Mouse (Mus musculus): Measurements from ENCODE around the gene Nrxn1. TPM values are rescaled to one million over a fixed set of nuclear protein-coding genes. Genes with fewer than 3 reads are reported as not detected.

Nrxn1 gene
- polyA plus RNA-seq, 1 experiment = 0.56 TPM

DNA sequence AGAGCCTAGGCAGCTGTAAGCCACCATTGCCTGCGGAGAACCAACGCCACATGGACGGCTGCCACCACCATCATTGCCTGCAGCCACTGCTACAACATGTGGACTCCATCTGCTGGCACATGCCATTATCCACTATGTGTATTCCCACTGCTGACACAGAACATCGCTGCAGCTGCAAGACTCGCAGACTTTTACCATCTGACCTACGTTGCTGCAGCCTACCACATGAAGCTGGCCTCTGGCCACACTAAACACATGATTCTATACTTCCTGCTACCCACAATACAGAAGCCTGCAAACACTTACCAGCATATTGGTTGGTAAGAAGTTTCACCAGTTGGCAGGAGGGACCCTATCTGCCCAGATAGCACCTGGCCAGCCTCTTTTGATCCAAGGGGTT, 769.2 kb downstream of the Nrxn1 start:
- no peaks in the 10 kb centered on the region for H3K4me1 ChIP-seq (ENCODE audit: control insufficient read depth, insufficient read depth, low read length)
- H3K4me3 ChIP-seq (ENCODE audit: insufficient read depth, low read depth, low read length) = no peak overlapping the region
- H3K36me3 ChIP-seq (ENCODE audit: control insufficient read depth, insufficient read depth, low read length) = no peaks in the 10 kb centered on the region
- no peak overlapping the region for H3K27ac ChIP-seq (ENCODE audit: insufficient read depth, low read depth, low read length)
- H3K27me3 ChIP-seq (replicated peaks; ENCODE audit: control insufficient read depth, insufficient read depth, low read length) = no peaks in the 10 kb centered on the region
- no peak for DNase-seq
- WGBS = 84% methylated on average over 6 of the region's 6 CpGs
- TF ChIP-seq CTCF (conservative IDR thresholded peaks at IDR 0.05; ENCODE audit: insufficient read depth, insufficient read length, low read depth, low read length) (no peak), POLR2A (IDR thresholded peaks at IDR 0.05; ENCODE audit: low read depth, low read length) (no peak)

DNA sequence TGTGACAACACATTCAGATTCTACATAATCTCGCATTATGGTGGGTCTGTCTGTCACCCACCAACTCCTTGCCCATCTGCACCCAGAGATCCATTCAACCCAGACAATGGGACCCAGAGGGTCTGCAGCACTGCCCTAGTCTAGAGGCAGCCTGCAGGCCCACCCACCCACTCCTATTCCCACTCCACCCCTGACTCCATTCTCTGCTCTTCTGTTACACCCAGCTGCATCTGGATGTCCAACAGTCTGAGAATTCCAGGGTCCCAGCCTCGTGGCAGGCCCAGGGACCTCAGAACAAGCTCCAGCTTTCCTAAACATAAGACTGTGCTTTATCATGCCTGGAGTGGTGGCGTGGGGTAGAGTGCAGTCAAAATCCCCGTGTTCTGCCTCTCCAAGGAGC, 820.6 kb downstream of the Nrxn1 start:
- WGBS = 66% methylated on average over 4 of the region's 4 CpGs
- Histone ChIP-seq H3K27me3 (replicated peaks; ENCODE audit: control insufficient read depth, insufficient read depth, low read length) (no peaks in the 10 kb centered on the region), H3K27ac (ENCODE audit: insufficient read depth, low read depth, low read length) (no peak overlapping the region), H3K4me3 (ENCODE audit: insufficient read depth, low read depth, low read length) (no peak overlapping the region), H3K4me1 (ENCODE audit: control insufficient read depth, insufficient read depth, low read length) (no peaks in the 10 kb centered on the region), H3K36me3 (ENCODE audit: control insufficient read depth, insufficient read depth, low read length) (no peaks in the 10 kb centered on the region)
- no peak for DNase-seq
- TF ChIP-seq POLR2A (IDR thresholded peaks at IDR 0.05; ENCODE audit: low read depth, low read length) (no peak), CTCF (conservative IDR thresholded peaks at IDR 0.05; ENCODE audit: insufficient read depth, insufficient read length, low read depth, low read length) (no peak)

DNA sequence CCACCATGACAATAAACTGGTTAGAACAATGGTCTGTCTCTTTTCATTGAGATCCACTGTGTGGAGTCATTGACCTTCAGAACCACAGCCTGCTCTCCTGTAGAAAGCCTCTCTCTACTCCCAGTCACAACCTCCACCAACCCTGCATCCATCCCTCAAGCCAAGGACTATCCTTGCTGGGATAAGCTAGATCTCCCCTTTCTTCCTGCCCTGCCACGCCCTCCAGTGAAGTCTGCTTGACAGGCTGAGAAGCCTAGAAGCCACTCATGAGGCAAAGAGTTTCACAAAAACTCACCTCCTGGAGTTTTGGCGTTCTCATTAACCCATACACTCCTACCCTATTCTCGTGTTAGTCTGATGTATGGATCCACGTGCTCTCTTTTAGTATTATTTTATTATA, 821.7 kb downstream of the Nrxn1 start:
- TF ChIP-seq POLR2A (IDR thresholded peaks at IDR 0.05; ENCODE audit: low read depth, low read length) (no peak), CTCF (conservative IDR thresholded peaks at IDR 0.05; ENCODE audit: insufficient read depth, insufficient read length, low read depth, low read length) (no peak)
- 24% methylated on average over 4 of the region's 4 CpGs for WGBS

GRCm38 (mm10) chr17:90269143-90269542, 823.7 kb downstream of the Nrxn1 start:
- WGBS = 68% methylated on average over 2 of the region's 2 CpGs
- DNase-seq = no peak
- no peak overlapping the region for H3K4me3 ChIP-seq (ENCODE audit: insufficient read depth, low read depth, low read length)
- H3K27me3 ChIP-seq (replicated peaks; ENCODE audit: control insufficient read depth, insufficient read depth, low read length) = no peaks in the 10 kb centered on the region
- H3K36me3 ChIP-seq (ENCODE audit: control insufficient read depth, insufficient read depth, low read length) = no peaks in the 10 kb centered on the region
- TF ChIP-seq CTCF (conservative IDR thresholded peaks at IDR 0.05; ENCODE audit: insufficient read depth, insufficient read length, low read depth, low read length) (no peak), POLR2A (IDR thresholded peaks at IDR 0.05; ENCODE audit: low read depth, low read length) (no peak)
- H3K4me1 ChIP-seq (ENCODE audit: control insufficient read depth, insufficient read depth, low read length) = no peaks in the 10 kb centered on the region
- no peak overlapping the region for H3K27ac ChIP-seq (ENCODE audit: insufficient read depth, low read depth, low read length)

More for the DNA sequence above, 821.7 kb downstream of the Nrxn1 start:
- Histone ChIP-seq H3K36me3 (ENCODE audit: control insufficient read depth, insufficient read depth, low read length) (no peaks in the 10 kb centered on the region), H3K27me3 (replicated peaks; ENCODE audit: control insufficient read depth, insufficient read depth, low read length) (no peaks in the 10 kb centered on the region), H3K27ac (ENCODE audit: insufficient read depth, low read depth, low read length) (no peak overlapping the region), H3K4me1 (ENCODE audit: control insufficient read depth, insufficient read depth, low read length) (no peaks in the 10 kb centered on the region), H3K4me3 (ENCODE audit: insufficient read depth, low read depth, low read length) (no peak overlapping the region)
- DNase-seq = no peak

- H3K36me3 ChIP-seq (ENCODE audit: control insufficient read depth, insufficient read depth, low read length) = no peaks in the 10 kb centered on the region
- TF ChIP-seq CTCF (conservative IDR thresholded peaks at IDR 0.05; ENCODE audit: insufficient read depth, insufficient read length, low read depth, low read length) (no peak), POLR2A (IDR thresholded peaks at IDR 0.05; ENCODE audit: low read depth, low read length) (no peak)
Observed at GRCm38 (mm10) chr17:90253451-90254131, 839.3 kb downstream of the Nrxn1 start.

DNA sequence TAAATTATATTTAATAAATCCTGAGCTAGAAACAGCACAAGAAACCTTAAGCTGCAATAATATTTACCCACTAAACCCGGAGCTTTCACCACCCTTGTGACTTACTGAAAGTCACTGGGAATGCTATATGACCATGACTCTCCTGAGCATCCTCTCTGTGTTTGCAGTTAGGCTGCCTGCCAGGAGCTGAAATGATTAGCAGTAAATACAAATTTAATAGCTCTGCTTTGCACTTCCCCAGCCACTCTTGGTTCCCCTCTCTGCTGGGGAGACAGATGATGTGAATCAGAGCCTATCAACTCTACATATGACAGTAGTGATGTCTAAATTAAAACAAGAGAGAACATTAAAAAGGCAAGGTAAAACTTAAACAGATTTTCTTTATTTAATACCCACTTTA, 840.7 kb downstream of the Nrxn1 start:
- no peak for DNase-seq
- Histone ChIP-seq H3K27me3 (replicated peaks; ENCODE audit: control insufficient read depth, insufficient read depth, low read length) (no peaks in the 10 kb centered on the region), H3K4me3 (ENCODE audit: insufficient read depth, low read depth, low read length) (no peak overlapping the region), H3K4me1 (ENCODE audit: control insufficient read depth, insufficient read depth, low read length) (no peaks in the 10 kb centered on the region), H3K36me3 (ENCODE audit: control insufficient read depth, insufficient read depth, low read length) (no peaks in the 10 kb centered on the region), H3K27ac (ENCODE audit: insufficient read depth, low read depth, low read length) (no peak overlapping the region)
- 65% methylated on average over 1 of the region's 1 CpGs for WGBS
- no peak for TF ChIP-seq CTCF (conservative IDR thresholded peaks at IDR 0.05; ENCODE audit: insufficient read depth, insufficient read length, low read depth, low read length)
- no peak for TF ChIP-seq POLR2A (IDR thresholded peaks at IDR 0.05; ENCODE audit: low read depth, low read length)

More at GRCm38 (mm10) chr17:90253451-90254131, 839.3 kb downstream of the Nrxn1 start:
- no peak overlapping the region for H3K27ac ChIP-seq (ENCODE audit: insufficient read depth, low read depth, low read length)
- DNase-seq = no peak
- no peak overlapping the region for H3K4me3 ChIP-seq (ENCODE audit: insufficient read depth, low read depth, low read length)
- H3K27me3 ChIP-seq (replicated peaks; ENCODE audit: control insufficient read depth, insufficient read depth, low read length) = no peaks in the 10 kb centered on the region
- no peaks in the 10 kb centered on the region for H3K4me1 ChIP-seq (ENCODE audit: control insufficient read depth, insufficient read depth, low read length)
- 38% methylated on average over 5 of the region's 5 CpGs for WGBS

DNA sequence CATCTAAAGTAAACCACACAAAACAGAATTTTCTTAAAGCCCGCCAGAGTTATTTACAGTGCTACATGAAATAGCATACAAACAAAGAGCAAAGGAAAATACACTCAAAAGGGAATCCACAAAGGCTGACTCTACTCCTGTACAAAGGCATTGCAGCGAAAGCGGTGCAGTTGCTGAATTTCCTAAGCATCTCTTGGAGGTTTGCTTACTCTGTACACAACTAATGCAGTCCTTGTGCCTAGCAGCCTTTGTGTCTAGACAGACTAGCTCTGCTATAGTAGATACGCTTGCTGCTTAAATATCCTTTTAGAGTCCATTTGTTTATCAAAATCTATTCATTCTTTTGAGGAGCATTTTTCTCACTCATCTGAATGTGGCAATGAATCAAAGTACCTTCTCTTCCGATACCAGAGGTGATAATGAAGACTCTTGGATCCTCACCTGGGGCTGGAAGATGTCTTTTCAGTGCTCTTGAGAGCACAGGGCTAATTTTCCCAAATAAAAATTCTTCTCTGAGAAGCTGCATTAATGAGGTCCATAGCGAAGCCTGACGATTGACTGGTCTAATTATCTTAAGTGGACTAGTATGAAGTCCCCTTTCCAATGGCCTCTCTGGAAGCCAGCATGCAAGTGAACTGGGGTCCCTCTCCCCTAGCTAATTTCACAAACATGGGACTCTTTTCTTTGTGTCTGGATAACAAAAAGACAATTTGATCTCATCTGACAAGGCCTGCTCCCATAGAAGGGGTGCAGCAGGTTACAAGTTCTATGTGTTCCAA, 845.6 kb downstream of the Nrxn1 start:
- WGBS = 94% methylated on average over 7 of the region's 7 CpGs
- Histone ChIP-seq H3K36me3 (ENCODE audit: control insufficient read depth, insufficient read depth, low read length) (no peaks in the 10 kb centered on the region), H3K27me3 (replicated peaks; ENCODE audit: control insufficient read depth, insufficient read depth, low read length) (no peaks in the 10 kb centered on the region), H3K4me3 (ENCODE audit: insufficient read depth, low read depth, low read length) (no peak overlapping the region), H3K4me1 (ENCODE audit: control insufficient read depth, insufficient read depth, low read length) (no peaks in the 10 kb centered on the region), H3K27ac (ENCODE audit: insufficient read depth, low read depth, low read length) (no peak overlapping the region)
- no peak for DNase-seq
- no peak for TF ChIP-seq POLR2A (IDR thresholded peaks at IDR 0.05; ENCODE audit: low read depth, low read length)
- no peak for TF ChIP-seq CTCF (conservative IDR thresholded peaks at IDR 0.05; ENCODE audit: insufficient read depth, insufficient read length, low read depth, low read length)

Measured in kidney, adult 2 months (tissue).